Mouse (Mus musculus): ENCODE measurements around the gene Syngr1. TPM values are rescaled to one million over a fixed set of nuclear protein-coding genes. Genes with fewer than 3 reads are reported as not detected.
A peak's percentile ranks its signal among the peaks of the same experiment; 100 is the strongest.
"Not testable (repeated sequence)": the region's sequence is repeated elsewhere in the genome, so short reads cannot be mapped to it uniquely, and the experiment has no call there.

Gene Syngr1
- polyA plus RNA-seq, 1 experiment = 95.0 TPM

DNA sequence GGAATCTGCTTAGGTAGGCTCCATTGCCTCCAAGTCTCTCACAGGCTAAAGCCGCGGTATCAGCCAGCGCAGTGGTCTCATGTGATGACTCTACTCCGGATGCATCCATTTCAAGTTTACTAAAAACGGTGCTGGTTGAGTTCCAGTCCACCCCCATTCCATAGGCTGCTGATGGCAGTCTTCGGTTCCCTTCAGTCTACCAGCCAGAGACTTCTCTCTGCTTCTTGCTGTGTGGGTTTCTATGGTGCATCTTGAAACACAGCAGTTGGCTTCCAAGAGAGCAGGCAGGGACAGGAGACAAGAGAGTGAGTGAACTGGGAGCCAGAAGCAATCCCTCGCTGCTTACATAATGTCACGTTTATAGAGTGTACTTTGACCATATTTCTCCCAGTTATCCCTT lies 16.0 kb downstream of the Syngr1 start:
- TF ChIP-seq CTCF (IDR thresholded peaks at IDR 0.05; ENCODE audit: low read depth, low read length) (no peak), POLR2A (IDR thresholded peaks at IDR 0.05; ENCODE audit: borderline replicate concordance, low read depth, low read length) (no peak)
- H3K4me3 ChIP-seq (ENCODE audit: insufficient read depth, low read length) = no peak overlapping the region
- H3K27ac ChIP-seq (ENCODE audit: insufficient read depth, low read depth, low read length) = peak overlapping the region; percentile 100; the same call in 1 of the 2 replicates
- peaks cover 44% of the 10 kb centered on the region for H3K4me1 ChIP-seq (ENCODE audit: control insufficient read depth, insufficient read depth, low read length)

DNA sequence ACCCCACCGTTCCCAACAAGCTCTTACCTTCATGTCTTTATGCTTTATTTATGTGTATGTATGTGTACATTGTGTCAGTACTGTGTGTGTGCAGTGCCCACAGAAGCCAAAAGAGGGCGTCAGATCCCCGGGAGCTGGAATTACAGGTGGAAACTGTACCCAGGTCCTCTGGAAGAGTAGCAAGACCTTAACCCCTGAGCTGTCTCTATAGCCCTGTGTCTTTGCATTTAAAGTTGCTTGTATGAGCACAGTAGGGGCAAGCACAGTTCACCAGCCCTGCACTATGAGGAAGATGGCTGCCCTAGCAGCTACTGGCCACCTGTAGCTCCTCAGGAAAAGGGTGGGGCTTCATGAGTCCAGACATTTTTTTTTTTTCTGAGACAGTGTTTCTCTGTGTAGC lies 16.4 kb downstream of the Syngr1 start:
- Histone ChIP-seq H3K27ac (ENCODE audit: insufficient read depth, low read depth, low read length) (0 out of 2 replicates have a peak overlapping the region, but pooled peaks have one; percentile 100), H3K4me3 (ENCODE audit: insufficient read depth, low read length) (no peak overlapping the region)

GRCm38 (mm10) chr15:80111436-80111835 lies 20.3 kb downstream of the Syngr1 start:
- Histone ChIP-seq H3K27ac (ENCODE audit: insufficient read depth, low read depth, low read length) (no peak overlapping the region), H3K4me3 (ENCODE audit: insufficient read depth, low read length) (no peak overlapping the region), H3K4me1 (ENCODE audit: control insufficient read depth, insufficient read depth, low read length) (peaks cover 14% of the 10 kb centered on the region)
- TF ChIP-seq CTCF (IDR thresholded peaks at IDR 0.05; ENCODE audit: low read depth, low read length) (no peak), POLR2A (IDR thresholded peaks at IDR 0.05; ENCODE audit: borderline replicate concordance, low read depth, low read length) (no peak)

More for the DNA sequence above, 16.4 kb downstream of the Syngr1 start:
- TF ChIP-seq POLR2A (IDR thresholded peaks at IDR 0.05; ENCODE audit: borderline replicate concordance, low read depth, low read length) (no peak), CTCF (IDR thresholded peaks at IDR 0.05; ENCODE audit: low read depth, low read length) (no peak)
- H3K4me1 ChIP-seq (ENCODE audit: control insufficient read depth, insufficient read depth, low read length) = peaks cover 41% of the 10 kb centered on the region

GRCm38 (mm10) chr15:80112499-80112898 lies 21.4 kb downstream of the Syngr1 start:
- H3K4me1 ChIP-seq (ENCODE audit: control insufficient read depth, insufficient read depth, low read length) = peaks cover 19% of the 10 kb centered on the region
- H3K27ac ChIP-seq (ENCODE audit: insufficient read depth, low read depth, low read length) = no peak overlapping the region
- no peak overlapping the region for H3K4me3 ChIP-seq (ENCODE audit: insufficient read depth, low read length)
- TF ChIP-seq POLR2A (IDR thresholded peaks at IDR 0.05; ENCODE audit: borderline replicate concordance, low read depth, low read length) = no peak
- TF ChIP-seq CTCF (IDR thresholded peaks at IDR 0.05; ENCODE audit: low read depth, low read length) = no peak

DNA sequence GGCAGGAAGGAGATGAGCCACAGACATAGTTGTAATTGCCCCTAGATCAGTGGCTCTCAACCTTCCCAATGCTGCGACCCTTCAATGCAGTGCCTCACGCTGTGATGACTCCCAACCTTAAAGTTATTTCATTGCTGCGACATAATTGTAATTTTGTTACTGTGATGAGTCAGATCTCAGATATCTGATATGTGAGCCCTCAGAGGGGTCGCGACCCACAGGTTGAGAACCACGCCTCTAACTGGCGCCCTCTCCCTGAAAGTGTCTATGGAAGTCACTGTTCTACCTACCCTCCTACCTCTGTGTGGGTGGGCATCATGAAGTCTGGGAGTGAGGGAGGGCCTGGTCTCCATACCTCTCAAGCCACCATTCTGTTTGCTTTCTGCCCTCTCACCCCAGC lies 23.3 kb downstream of the Syngr1 start:
- H3K27ac ChIP-seq (ENCODE audit: insufficient read depth, low read depth, low read length) = no peak overlapping the region
- H3K4me1 ChIP-seq (ENCODE audit: control insufficient read depth, insufficient read depth, low read length) = peaks cover 18% of the 10 kb centered on the region
- no peak for TF ChIP-seq CTCF (IDR thresholded peaks at IDR 0.05; ENCODE audit: low read depth, low read length)
- TF ChIP-seq POLR2A (IDR thresholded peaks at IDR 0.05; ENCODE audit: borderline replicate concordance, low read depth, low read length) = no peak
- H3K4me3 ChIP-seq (ENCODE audit: insufficient read depth, low read length) = no peak overlapping the region

DNA sequence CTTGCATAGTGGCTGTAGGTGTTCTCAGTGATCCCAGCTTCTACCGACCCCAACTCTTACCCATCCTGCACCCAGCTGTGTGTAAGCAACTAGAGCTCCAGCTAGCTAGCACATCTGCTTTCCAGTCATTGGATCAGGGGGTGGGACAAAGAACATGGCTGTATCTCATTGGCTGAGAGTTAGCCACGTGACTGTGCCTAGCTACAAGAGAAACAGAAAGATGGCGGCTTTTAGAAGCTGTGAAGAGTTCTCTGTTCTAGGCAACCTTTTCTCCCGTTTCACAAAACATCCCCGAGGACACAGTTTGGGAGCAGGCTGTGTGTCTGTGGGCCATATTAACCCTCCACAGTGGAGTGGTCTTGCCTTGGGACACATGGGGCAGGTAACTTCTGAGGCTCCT lies 24.1 kb downstream of the Syngr1 start:
- Histone ChIP-seq H3K27ac (ENCODE audit: insufficient read depth, low read depth, low read length) (no peak overlapping the region), H3K4me1 (ENCODE audit: control insufficient read depth, insufficient read depth, low read length) (peaks cover 18% of the 10 kb centered on the region), H3K4me3 (ENCODE audit: insufficient read depth, low read length) (no peak overlapping the region)
- TF ChIP-seq POLR2A (IDR thresholded peaks at IDR 0.05; ENCODE audit: borderline replicate concordance, low read depth, low read length) = no peak
- TF ChIP-seq CTCF (IDR thresholded peaks at IDR 0.05; ENCODE audit: low read depth, low read length) = no peak

GRCm38 (mm10) chr15:80115866-80116794 lies 25.0 kb downstream of the Syngr1 start:
- Histone ChIP-seq H3K4me1 (ENCODE audit: control insufficient read depth, insufficient read depth, low read length) (peaks cover 18% of the 10 kb centered on the region), H3K27ac (ENCODE audit: insufficient read depth, low read depth, low read length) (no peak overlapping the region), H3K4me3 (ENCODE audit: insufficient read depth, low read length) (no peak overlapping the region)
- TF ChIP-seq POLR2A (IDR thresholded peaks at IDR 0.05; ENCODE audit: borderline replicate concordance, low read depth, low read length) (no peak), CTCF (IDR thresholded peaks at IDR 0.05; ENCODE audit: low read depth, low read length) (no peak)

DNA sequence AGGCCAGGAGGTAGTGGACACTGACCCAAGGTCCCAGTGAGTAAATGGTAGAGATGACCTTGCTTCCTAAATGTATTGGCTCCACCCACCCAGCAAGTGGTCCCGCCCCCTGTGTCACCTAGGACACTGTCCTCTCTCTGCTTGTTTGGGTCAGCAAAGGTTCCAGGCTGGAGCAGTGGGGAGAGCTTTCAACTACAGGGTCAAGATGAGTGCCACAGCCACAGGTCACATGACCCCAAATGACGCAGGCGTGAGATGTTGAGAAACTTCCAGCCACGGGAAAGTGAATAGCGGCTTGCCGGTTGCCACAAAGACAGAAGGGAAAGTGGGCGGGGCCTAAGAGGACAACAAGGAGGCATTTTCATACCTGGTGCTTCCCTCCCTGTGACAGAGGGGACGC lies 26.0 kb downstream of the Syngr1 start:
- H3K27ac ChIP-seq (ENCODE audit: insufficient read depth, low read depth, low read length) = peak overlapping the region; percentile 35
- peaks cover 18% of the 10 kb centered on the region for H3K4me1 ChIP-seq (ENCODE audit: control insufficient read depth, insufficient read depth, low read length)
- H3K4me3 ChIP-seq (ENCODE audit: insufficient read depth, low read length) = no peak overlapping the region
- TF ChIP-seq POLR2A (IDR thresholded peaks at IDR 0.05; ENCODE audit: borderline replicate concordance, low read depth, low read length) (no peak), CTCF (IDR thresholded peaks at IDR 0.05; ENCODE audit: low read depth, low read length) (no peak)

GRCm38 (mm10) chr15:80119076-80119475 lies 27.9 kb downstream of the Syngr1 start:
- no peak overlapping the region for H3K27ac ChIP-seq (ENCODE audit: insufficient read depth, low read depth, low read length)
- no peak for TF ChIP-seq CTCF (IDR thresholded peaks at IDR 0.05; ENCODE audit: low read depth, low read length)
- peaks cover 18% of the 10 kb centered on the region for H3K4me1 ChIP-seq (ENCODE audit: control insufficient read depth, insufficient read depth, low read length)
- H3K4me3 ChIP-seq (ENCODE audit: insufficient read depth, low read length) = no peak overlapping the region

DNA sequence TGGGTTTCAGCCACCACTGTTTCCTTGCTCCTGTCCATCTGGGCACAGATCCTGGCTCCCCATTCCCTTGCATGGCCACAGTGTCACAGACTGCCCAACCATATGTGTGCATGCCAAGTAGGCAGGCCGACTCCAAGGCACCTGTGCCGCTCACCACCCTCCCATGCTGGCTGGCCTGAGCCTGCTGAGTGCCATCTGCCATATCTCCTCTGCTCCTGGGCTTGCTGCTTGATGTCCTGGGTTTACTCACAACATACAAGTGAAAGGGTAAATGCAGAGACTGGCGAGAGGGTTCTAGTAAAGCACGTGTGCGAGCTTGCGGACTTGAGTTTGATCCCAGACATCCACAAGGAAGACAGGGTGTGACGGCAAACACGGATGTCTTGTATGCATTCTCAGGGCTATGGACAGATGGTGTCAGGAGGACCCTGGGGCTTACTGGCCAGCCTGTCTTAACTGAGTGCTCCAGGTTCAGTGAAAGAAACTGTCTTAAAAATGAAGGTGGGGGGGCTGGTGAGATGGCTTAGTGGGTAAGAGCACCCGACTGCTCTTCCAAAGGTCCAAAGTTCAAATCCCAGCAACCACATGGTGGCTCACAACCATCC lies 30.7 kb downstream of the Syngr1 start:
- no peak for TF ChIP-seq POLR2A (IDR thresholded peaks at IDR 0.05; ENCODE audit: borderline replicate concordance, low read depth, low read length)
- TF ChIP-seq CTCF (IDR thresholded peaks at IDR 0.05; ENCODE audit: low read depth, low read length) = no peak
- no peak overlapping the region for H3K4me3 ChIP-seq (ENCODE audit: insufficient read depth, low read length)
- H3K27ac ChIP-seq (ENCODE audit: insufficient read depth, low read depth, low read length) = no peak overlapping the region
- H3K4me1 ChIP-seq (ENCODE audit: control insufficient read depth, insufficient read depth, low read length) = peaks cover 9% of the 10 kb centered on the region

DNA sequence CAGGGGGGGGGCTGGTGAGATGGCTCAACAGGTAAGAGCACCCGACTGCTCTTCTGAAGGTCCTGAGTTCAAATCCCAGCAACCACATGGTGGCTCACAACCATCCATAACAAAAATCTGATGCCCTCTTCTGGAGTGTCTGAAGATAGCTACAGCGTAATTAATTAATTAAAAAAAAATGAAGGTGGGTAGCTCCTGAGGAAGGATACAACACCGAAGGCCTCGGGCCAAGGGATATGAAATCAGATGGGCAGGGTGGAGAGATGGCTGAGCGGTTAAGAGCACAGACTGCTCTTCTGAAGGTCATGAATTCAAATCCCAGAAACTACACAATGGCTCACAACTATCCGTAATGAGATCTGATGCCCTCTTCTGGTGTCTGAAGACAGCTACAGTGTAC lies 31.3 kb downstream of the Syngr1 start:
- not testable (repeated sequence) for H3K27ac ChIP-seq (ENCODE audit: insufficient read depth, low read depth, low read length); H3K4me3 ChIP-seq (ENCODE audit: insufficient read depth, low read length); H3K4me1 ChIP-seq (ENCODE audit: control insufficient read depth, insufficient read depth, low read length)

Measured in bone marrow macrophage, adult 2 months (primary cell).